Mouse (Mus musculus) heart, postnatal 0 days (tissue): ENCODE measurements around the gene Mier2.

Experiments
- CTCF ChIP-seq: IDR thresholded peaks from 2 replicates; pipeline ENCODE4 v1.5.1; 2016; ENCODE audit warnings: antibody characterized with exemption, control low read depth, low read depth
- EP300 ChIP-seq: IDR thresholded peaks from 2 replicates; pipeline ENCODE4 v1.6.1; 2016; ENCODE audit warnings: antibody characterized with exemption, low read depth

GRCm38 (mm10) chr10:79544631-79545030, 10.4 kb downstream of the Mier2 start:
- no peak for TF ChIP-seq CTCF
- no peak for TF ChIP-seq EP300
